Mouse (Mus musculus): ENCODE data around the gene 1700017D01Rik.
"Not testable (repeated sequence)": the region's sequence is repeated elsewhere in the genome, so short reads cannot be mapped to it uniquely, and the experiment has no call there.

Gene 1700017D01Rik

DNA sequence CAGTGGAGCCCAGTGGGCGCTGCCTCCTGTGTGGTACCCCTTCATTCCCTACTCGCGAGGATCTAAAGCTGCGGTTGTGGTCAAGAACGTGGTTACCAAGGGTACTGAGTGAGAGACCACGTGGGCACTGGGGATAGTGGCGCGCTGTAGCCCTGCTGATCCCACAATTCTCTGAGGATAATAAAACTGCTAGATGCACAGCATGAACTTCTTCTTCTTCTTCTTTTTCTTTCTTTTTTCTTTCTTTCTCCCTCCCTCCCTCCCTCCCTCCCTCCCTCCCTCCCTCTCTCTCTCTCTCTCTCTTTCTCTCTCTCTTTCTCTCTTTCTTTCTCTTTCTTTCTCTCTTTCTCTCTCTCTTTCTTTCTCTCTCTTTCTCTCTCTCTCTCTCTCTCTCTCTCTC lies at the start of gene 1700017D01Rik:
Gene 1700017D01Rik, minus strand, starts transcription at position 101 of the 400 bp plus-strand sequence.
- not testable (repeated sequence) for DNase-seq (ENCODE audit: low read depth, low spot score)

DNA sequence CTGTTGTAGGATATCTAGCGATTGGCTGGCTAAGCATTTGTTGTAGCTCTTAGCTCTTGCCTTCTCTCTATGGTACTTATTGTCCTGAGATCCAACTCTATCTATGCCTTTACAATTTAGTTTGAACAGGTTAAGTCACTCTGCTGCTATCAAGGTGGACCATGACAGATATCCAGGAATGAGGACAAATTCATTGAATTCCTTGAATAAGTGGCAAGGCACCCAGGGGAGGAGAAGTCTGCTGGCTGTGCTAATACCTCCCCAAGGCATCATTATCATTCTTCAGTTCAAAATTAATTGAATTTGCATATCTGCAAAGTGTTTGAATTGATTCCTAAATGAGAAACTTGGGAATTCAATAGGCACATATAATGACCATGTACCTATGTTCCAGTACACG lies 46.8 kb upstream of the 1700017D01Rik start:
- no peak for DNase-seq (ENCODE audit: low read depth, low spot score)

DNA sequence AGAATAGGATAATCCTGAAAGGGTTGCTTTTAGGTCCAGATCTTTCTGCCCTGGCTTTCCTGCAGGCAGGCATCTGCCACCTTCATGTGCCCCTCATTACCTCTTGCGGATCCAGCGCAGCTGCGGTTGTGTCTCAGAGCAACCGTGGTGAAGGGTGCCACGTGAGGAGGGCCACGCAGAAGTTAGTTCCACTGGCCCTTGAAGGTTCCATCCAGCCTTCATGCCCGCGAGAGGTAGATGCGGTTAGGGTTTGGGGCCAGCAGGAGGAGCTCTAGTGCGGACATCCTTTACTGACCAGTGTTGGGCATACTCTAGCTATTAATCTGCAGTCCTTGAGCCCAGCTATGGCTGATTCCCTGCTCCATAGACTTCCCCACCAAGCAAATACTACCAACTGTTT lies 34.5 kb upstream of the 1700017D01Rik start, which contains the start of gene 1700025F22Rik:
Gene 1700025F22Rik, minus strand, starts transcription at position 149 of the 400 bp plus-strand sequence.
- no peak for DNase-seq (ENCODE audit: low read depth, low spot score)

DNA sequence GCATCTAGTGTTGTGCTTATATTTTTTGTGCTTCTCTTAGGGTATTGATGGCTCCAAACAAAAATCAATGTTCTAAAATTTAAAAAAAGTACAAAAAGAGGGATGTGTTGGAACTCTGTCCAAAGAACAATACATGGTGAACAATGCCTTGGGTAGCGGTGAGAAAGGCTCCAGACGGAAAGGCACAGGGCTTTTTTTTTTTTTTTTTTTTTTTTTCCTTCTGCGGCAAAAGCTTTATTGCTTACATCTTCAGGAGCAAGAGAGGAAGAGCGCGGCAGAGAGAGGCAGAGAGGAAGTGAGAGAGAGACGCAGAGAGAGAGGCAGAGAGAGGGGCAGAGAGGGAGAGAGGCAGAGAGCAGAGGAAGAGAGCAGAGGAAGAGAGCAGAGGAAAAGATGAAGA lies 27.2 kb upstream of the 1700017D01Rik start:
- not testable (repeated sequence) for DNase-seq (ENCODE audit: low read depth, low spot score)

DNA sequence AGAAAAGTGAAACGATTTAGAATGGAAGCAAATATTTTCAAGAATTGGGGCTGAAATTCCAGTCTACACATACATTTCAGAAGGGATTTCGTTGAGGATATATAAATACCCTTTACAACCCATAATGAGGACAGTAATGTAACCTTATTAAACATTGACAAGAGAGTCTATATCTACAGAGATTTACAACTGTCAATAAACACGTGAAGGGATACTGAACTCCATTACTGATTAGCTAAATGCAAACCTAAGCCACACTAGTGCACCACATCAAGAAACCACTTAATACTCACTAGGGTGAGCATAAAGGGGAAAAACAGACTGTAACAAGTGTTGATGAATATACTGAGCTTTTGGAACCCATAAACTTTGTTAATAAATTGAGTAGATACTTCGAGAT lies 4.7 kb upstream of the 1700017D01Rik start:
- no peak for DNase-seq (ENCODE audit: low read depth, low spot score)

DNA sequence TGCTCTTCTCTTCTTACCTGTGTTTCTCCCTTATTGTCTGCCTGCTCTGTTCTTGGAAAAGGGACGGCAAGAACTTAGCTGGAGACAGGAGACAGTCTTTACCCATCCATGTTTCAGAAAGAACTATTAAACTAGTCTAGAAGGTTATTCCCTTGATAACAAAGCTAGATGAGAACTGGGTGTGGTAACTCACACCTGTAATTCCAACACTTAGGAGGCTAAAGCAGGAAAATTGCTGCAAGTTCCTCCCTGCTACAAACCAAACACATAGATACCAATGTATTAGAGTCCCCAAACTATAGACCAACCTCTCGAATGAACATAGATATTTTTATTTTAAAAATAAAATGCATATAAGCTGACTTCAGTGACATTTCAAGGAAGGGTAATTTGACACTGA lies 4.2 kb upstream of the 1700017D01Rik start:
- DNase-seq (ENCODE audit: low read depth, low spot score) = no peak

DNA sequence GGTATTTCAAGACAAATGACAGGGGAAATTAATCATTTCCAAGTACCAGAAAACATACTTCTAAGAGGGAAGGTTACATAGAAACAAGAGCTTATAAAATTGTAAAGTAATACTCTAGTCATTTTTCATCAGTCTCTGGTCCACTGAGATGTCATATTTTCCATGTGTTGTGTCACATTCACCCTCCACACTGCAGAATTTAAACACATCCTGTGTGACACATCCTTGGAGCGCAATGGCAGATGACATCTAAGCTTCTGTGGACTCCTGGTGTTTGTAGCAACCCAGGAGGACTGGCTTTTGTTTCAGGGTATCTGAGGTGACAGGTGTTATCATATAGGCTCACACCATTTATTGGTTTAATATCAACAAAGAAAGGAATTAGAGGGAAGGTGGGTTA lies 974 bp downstream of the 1700017D01Rik start:
- no peak for DNase-seq (ENCODE audit: low read depth, low spot score)

DNA sequence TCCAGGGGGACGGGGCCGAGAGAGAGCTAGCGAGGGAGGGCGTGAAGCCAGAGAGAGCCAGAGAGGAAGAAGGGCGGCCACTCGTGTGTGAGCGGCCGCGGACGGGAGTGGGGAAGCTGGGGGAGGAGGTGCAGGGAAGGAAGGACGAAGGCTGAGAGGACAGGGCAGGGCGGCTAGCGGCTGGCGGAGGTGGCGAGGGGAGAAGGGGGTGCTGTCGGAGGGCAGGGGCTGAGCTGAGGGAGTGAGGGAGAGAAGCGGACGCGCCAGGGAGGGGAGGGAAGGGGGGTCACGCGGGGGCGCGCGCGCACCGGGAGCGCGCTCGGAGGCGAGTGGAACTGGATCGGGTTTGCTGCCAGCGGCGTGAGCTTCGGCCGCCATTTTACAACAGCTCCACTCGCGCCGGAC lies 9.7 kb downstream of the 1700017D01Rik start:
- not testable (repeated sequence) for DNase-seq (ENCODE audit: low read depth, low spot score)

DNA sequence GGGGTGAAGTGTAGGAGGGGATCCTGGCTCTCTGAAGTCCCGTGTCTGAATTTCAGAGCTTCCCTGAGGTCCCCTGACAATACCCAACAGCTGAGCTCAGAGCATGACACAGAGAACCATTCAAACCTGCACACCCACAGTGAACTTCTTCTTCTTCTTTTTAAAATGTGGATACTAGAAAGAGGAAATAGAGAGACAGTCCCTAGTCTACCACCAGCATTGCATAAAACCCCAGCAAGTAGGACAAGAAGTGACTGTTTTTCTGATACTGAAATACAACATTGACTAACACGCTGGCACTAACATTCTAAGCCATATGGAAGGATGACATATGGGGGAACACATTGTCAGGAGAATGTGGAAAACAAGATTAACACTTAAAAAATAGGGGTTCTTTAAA lies 11.3 kb downstream of the 1700017D01Rik start:
- no peak for DNase-seq (ENCODE audit: low read depth, low spot score)

DNA sequence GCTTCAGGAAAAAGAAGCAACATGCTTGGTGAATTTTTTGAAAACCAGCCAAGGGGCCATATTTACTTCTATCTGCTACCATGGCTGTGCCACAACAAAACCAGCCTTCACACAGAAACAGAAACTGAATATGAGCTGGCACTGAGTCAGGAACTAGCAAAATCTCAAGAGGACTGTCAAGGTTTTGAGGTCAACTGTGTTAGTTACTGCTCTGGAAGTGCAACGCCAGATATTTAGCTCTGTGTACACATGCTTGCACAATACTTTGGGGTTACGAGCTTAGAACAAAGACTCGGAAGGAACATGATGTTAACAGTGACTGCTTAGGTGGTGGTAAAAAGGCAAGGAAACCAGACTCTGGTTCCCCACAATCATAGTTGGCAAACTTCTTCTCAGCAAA lies 22.9 kb downstream of the 1700017D01Rik start:
- DNase-seq (ENCODE audit: low read depth, low spot score) = no peak

DNA sequence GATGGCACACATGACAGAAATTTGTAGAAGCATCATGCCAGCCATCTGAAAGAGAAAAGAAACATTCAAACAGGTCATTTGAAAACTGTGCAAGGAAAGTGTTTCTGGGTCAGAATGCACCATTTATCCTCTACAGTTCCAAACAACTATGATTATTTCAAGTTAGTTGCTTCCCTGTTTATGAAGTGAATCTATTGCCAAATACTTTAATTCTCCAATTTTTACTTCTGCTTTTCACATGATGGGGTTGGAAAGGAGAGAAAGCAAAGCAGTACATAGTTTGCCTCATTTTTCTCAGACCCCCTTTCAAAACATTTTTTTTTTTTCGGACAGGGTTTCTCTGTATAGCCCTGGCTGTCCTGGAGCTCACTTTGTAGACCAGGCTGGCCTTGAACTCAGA lies 28.8 kb downstream of the 1700017D01Rik start:
- DNase-seq (ENCODE audit: low read depth, low spot score) = no peak

DNA sequence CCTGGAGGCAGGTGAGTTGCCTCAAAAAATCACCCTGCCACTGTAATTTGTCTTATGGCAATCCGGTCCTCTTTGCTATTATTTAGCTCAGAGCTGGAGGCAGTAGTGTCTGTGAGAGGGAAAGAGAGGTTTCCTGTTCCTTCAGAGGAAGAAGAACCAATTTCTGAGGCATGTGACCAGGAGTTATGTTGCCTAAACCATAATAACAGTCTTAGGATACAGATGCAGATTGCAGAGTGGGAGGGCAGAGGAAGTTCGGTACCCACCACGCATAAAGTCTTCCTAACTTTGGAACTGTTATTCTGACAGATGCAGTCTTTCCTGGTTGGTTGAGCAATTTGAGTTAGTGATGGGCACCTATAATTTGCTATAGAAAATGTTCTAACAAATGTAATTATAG lies 32.3 kb downstream of the 1700017D01Rik start:
- no peak for DNase-seq (ENCODE audit: low read depth, low spot score)

DNA sequence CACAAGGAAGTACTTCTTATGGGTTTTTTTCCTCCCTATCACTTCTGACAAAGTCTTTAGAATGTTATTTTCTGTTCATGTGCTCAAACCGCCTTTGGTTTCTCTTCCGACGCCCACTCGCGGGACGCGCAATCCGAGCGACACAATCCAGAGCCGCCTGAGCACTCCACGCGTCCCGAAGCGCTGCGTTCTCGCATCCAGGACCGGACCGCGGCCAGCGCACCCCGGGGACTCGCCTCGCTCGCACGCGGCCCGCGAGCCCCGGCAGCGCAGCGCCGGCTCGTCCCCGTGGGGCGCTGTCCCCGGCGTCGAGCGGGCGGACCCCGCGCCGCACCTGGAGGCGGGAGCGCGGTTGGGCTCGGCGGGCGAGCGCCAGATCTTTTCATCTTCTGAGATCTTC lies 38.5 kb downstream of the 1700017D01Rik start:
- not testable (repeated sequence) for DNase-seq (ENCODE audit: low read depth, low spot score)

DNA sequence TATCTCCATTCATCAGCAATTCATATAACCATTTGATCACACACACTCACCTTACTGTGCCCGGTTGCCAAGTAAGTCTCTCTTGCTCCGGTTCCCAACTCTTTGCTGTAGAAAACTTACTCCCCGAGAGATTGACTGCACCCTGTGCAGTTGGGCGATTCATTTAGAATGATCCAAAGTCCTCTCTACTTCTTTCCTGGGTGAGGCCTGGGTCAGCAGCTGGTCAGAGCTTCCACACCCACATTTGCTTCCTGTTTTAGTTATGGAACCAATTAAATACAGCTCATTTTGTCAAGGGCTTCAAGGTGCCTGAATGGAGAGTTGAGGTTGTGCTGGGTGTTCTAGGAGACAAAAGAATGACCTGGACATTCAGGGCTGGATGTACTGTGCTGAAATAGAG lies 49.7 kb downstream of the 1700017D01Rik start, which contains the start of gene Ms4a8a:
Gene Ms4a8a, minus strand, starts transcription at position 169 of the 400 bp plus-strand sequence.
- DNase-seq (ENCODE audit: low read depth, low spot score) = no peak

DNA sequence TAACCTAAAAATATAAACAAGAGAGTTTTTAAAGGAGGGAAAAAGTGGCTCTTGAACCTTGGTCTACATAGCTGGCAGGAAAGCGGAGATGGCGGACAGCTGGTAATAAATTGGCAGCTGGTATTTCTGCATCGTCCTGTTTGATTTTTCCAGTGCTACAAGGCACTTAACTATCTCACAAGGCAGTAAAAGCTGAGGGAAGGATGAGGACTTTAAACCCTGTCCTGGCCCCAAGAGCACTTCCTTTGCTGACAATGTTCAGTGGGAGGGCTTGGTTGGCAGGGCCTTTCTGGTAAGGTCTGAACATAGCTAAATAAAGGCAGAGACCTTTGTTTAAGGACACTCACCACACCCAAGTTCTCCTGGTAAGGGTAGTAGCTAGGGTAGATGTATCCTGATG lies 60.3 kb downstream of the 1700017D01Rik start:
- no peak for DNase-seq (ENCODE audit: low read depth, low spot score)

DNA sequence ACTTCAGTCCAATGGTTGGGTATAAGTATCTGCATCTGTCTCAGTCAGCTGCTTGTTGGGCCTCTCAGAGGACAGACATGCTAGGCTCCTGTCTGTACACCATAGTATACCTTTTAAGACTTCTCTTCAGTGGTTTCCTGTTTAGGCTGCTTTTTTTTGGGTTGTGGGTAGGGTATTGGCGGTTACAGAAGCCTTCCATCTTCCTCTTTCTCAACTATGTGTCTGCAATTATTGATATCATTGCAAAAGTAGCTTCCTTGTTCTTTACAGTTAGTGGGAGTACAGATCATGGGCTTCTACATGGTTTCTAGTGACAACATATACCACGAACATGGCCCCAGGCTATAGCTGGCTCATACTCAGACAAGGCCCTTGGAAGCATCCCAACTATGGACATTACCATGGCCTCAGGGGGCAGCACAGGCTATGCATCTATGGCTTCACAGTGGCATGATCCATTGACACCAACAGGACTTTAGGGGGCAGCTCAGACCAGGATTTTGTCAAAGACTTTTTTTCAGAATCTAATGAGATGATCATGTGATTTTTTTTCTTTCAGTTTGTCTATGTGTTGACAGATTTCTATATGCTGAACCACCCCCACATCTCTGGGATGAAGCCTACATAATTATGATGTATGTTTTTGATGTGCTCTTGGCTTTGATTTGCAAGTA lies 65.3 kb downstream of the 1700017D01Rik start:
- DNase-seq (ENCODE audit: low read depth, low spot score) = no peak

DNA sequence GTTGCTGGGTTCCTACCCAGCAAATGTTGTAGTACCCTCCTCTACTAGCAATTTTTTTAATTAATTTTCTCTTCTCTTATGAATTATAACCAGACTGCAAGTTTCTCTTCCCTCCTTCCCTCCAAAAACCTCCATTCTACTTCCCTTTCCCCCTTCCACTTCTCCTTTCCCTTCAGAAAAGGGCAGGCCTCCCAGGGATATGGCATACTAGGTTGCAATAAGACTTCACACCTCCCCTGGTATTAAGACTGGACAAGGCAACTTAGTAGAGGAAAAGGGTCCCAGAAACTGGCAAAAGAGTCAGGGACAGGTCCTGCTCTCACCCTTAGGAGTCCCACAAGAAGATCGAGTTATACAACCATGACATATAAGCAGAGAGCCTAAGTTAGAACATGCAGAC lies 69.8 kb downstream of the 1700017D01Rik start:
- DNase-seq (ENCODE audit: low read depth, low spot score) = no peak

DNA sequence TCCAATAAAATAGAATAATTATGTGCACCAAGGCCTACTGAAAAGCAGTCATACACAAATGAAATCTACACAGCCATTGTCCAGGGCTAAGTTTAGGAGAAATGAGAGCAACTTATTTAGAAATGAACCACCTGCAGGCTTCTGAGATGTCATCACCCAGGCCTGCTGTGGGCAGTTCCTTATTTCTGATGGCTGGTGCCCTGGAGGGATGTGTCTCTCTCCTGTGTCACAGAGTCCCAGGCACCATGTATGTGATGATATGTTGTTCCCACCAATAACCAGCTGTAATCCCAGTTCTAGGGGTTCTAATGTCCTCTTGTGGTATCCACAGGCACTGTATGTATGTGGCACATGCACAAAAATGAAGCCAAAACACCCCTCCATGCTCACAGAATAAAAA lies 70.7 kb downstream of the 1700017D01Rik start:
- no peak for DNase-seq (ENCODE audit: low read depth, low spot score)

DNA sequence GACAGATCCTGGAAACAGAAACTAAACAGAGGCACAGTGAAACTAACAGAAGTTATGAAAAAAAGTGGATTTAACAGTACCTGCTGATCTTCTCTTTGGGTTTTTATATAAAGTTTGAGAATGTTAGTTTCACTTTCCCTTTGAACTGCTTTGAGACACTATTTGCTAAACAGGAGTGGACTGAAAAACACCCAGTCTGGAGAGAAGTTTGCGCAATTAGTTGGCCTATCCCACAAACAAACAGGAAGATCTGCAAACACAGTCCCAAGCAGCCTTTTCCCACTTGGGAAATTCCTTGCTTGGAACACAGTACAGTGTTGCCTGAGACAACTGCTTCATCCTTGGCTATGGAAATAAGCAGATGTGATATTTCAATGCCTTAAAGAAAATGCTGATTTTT lies 75.0 kb downstream of the 1700017D01Rik start:
- not testable (repeated sequence) for DNase-seq (ENCODE audit: low read depth, low spot score)

DNA sequence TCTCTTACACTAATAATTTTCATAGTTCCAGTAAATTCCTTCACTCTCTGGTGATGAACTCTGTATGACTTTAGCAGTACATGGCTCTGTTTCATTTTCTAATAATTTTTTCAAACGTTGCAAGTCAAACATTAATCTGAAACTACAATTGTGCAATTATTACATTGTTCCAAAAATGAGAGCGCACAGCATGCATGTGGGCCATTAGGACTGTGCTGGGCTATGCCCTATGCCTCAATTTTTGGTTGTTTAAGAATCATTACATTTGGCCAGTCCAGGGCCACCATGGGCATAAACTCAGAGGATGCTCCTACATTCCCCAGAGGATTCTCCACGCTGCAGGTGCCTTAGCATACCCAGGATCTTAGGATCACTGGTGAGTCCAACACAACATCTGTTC lies 77.4 kb downstream of the 1700017D01Rik start:
- no peak for DNase-seq (ENCODE audit: low read depth, low spot score)

DNA sequence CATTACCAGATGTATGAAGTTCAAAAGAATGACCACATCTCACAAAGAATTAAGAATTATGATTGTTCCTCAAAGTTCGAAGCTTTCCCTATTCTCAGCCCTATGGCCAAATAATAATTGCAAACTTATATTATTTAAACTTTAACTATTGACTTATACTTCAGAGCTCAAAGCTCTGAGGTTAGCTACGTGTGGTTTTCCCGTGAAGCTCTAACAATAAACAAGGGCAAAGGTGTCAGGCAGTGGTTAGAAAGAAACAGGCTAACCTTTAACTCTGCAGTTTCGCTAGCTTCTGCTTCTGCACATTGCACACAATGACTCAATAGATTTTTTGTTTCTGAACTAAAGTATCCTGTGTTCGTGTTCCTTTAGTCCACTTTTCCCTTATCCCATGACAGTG lies 77.8 kb downstream of the 1700017D01Rik start:
- no peak for DNase-seq (ENCODE audit: low read depth, low spot score)

DNA sequence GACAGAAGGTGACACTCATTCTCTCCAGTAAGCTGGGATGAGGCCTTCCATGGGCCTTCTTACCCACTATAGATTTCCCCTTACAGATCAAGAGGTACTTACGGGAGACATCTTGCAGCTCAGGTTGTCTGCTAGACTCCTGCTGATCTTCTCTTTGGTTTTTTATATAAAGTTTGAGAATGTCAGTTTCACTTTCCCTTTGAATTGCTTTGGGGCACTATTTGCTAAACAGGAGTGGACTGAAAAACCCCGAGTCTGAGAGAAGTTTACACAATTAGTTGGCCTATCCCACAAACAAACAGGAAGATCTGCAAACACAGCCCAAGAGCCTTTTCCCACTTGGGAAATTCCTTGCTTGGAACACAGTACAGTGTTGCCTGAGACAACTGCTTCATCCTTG lies 80.4 kb downstream of the 1700017D01Rik start:
- DNase-seq (ENCODE audit: low read depth, low spot score) = no peak

DNA sequence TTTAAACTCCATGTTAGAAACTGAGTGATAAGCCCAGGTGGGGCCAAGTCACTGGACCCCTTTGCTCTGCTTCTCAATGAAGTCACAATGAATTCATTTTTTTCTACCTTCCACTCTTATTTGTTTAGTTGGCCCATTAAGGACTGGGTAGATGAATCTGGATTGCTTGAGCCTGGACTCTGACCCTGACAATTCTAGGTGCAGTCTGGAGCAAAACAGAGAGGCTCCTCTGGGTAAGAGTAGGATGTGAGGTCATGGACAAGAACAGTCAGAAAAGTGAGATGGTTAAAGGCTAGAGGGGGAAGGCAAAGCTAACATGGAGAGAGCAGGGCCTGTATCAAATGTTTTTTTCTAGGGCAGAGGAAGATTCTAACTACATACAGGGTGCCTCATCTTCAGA lies 81.2 kb downstream of the 1700017D01Rik start:
- no peak for DNase-seq (ENCODE audit: low read depth, low spot score)

DNA sequence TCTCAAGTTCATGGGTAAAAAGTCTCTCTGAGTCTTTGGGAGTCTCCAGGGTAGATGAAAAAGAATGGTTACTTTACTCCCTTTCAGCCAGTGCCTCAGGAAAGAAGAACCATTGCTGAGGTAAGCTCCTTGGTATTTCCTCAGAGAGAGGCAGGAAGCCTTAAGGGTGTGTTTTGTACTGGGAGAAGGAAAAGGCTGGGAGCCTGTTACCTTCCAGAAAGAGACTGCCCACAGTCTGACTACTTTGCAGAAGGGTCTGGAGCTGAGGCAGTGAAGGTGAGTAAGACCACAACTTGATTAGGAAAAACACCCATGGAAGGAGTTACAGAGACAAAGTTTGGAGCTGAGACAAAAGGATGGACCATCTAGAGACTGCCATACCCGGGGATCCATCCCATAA lies 82.2 kb downstream of the 1700017D01Rik start:
- no peak for DNase-seq (ENCODE audit: low read depth, low spot score)
